Mouse (Mus musculus) heart, postnatal 0 days (tissue): ENCODE measurements around the gene Sftpa1. TPM values are rescaled to one million over a fixed set of nuclear protein-coding genes. Genes with fewer than 3 reads are reported as not detected.

ENCODE experiments used
- ATAC-seq: fragments of 200-750 bp; cut with Nextera tagmentation; 2 replicates; pipeline ENCODE4 v1.8.0; 2017; ENCODE audit warnings: low read depth, moderate number of reproducible peaks, moderate library complexity; ENCODE audit not compliant: insufficient read depth
- DNase-seq: peaks from one replicate; pipeline ENCODE4 v3.0.0-alpha.2; 2016; ENCODE audit warnings: low spot score
- H3K27ac ChIP-seq: fragments of 300-500 bp; sonication (generic); 2 replicates; pipeline ENCODE4 v1.5.1; 2014; ENCODE audit warnings: low read depth, mild to moderate bottlenecking
- H3K27me3 ChIP-seq: fragments of 300-500 bp; sonication (generic); 2 replicates; pipeline ENCODE4 v1.6.1; 2014; ENCODE audit warnings: low read length, mixed read lengths; ENCODE audit not compliant: control insufficient read depth, insufficient read depth
- H3K36me3 ChIP-seq: fragments of 300-500 bp; sonication (generic); replicated peaks from 2 replicates; pipeline ENCODE4 v1.6.1; 2014; ENCODE audit warnings: low read length, mixed read lengths; ENCODE audit not compliant: control insufficient read depth, insufficient read depth
- H3K4me1 ChIP-seq: fragments of 300-500 bp; sonication (generic); 2 replicates; pipeline ENCODE4 v1.6.1; 2014; ENCODE audit warnings: antibody characterized with exemption; ENCODE audit not compliant: control insufficient read depth, insufficient read depth
- H3K4me2 ChIP-seq: fragments of 300-500 bp; sonication (generic); 2 replicates; pipeline ENCODE4 v1.6.1; 2014; ENCODE audit warnings: low read depth, mild to moderate bottlenecking, low read length, moderate library complexity
- H3K4me3 ChIP-seq: fragments of 300-500 bp; sonication (generic); 2 replicates; pipeline ENCODE4 v1.5.1; 2014; ENCODE audit warnings: low read depth, low read length
- H3K9ac ChIP-seq: fragments of 300-500 bp; sonication (generic); replicated peaks from 2 replicates; pipeline ENCODE4 v1.6.1; 2014; ENCODE audit warnings: low read depth, low read length, mixed read lengths
- H3K9me3 ChIP-seq: fragments of 300-500 bp; sonication (generic); replicated peaks from 2 replicates; pipeline ENCODE4 v1.6.1; 2016; ENCODE audit warnings: low read length; ENCODE audit not compliant: control insufficient read depth
- CTCF ChIP-seq: IDR thresholded peaks from 2 replicates; pipeline ENCODE4 v1.5.1; 2016; ENCODE audit warnings: antibody characterized with exemption, control low read depth, low read depth
- EP300 ChIP-seq: IDR thresholded peaks from 2 replicates; pipeline ENCODE4 v1.6.1; 2016; ENCODE audit warnings: antibody characterized with exemption, low read depth
- WGBS: fragments of 180-500 bp; shearing (Covaris S2); extraction: QIAGEN DNeasy Blood & Tissue Kit; methylation state at CpG from one replicate; pipeline ENCODE4 v1.1.7; 2014; 5-methylcytosine and 5-hydroxymethylcytosine counted together
- polyA plus RNA-seq: library from polyadenylated mRNA; unstranded; fragments of >200 nt; fragmentation: Nextera tagmentation; extraction: Ambion mirVana; gene quantifications from 2 replicates; pipeline ENCODE4 v1.2.1, GENCODE M21; 2015
- total RNA-seq: library from RNA; depleted of rRNA; stranded (reverse); fragments of >200 nt; gene quantifications from 2 replicates; pipeline ENCODE4 v1.2.3, GENCODE M21; 2014; ENCODE audit warnings: low replicate concordance

Sftpa1 gene
- total and polyA plus RNA-seq, 2 experiments from 2014 or later: 0.69 to 1.5 TPM

DNA sequence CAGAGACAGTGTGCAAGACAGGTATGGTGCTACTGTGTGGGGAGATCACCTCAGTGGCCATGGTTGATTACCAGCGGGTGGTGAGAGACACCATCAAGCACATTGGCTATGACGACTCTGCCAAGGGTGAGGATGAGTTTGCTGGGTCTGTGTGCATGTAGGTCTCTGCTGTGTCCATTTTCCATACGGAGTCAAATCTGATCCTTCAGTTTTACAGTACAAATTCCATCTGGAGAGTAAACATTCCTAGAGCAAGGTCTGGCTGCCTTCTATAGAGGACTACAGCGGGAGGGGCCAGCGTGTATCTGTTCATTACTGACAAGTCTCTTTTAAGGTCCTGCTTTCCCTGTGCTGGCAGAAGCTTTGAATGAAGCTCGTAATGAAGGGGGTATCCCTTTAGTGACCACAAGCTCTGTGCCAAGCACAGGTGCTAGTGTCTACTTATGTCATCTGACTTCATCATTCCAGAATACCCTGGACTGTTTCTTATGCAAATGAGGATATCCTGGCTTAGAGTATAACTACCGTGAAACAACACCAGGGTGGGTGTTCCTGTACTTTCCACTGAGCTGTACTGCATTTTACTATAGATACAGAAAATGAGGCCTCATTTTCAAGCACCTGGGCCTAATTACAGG is 20.4 kb upstream of the Sftpa1 start:
- DNase-seq: no peak
- no peaks in the 10 kb centered on the region for H3K4me1 ChIP-seq
- no peak overlapping the region for H3K27ac ChIP-seq
- no peaks in the 10 kb centered on the region for H3K27me3 ChIP-seq
- TF ChIP-seq CTCF (no peak), EP300 (no peak)
- H3K36me3 ChIP-seq: no peaks in the 10 kb centered on the region
- no peak overlapping the region for H3K4me3 ChIP-seq
- no peaks in the 10 kb centered on the region for H3K9me3 ChIP-seq
- no peak overlapping the region for H3K9ac ChIP-seq
- H3K4me2 ChIP-seq: no peak overlapping the region
- WGBS: 77% methylated on average over 7 of the region's 7 CpGs
- ATAC-seq: no peak

GRCm38 (mm10) chr14:41112944-41113343 is 18.6 kb upstream of the Sftpa1 start:
- WGBS: 71% methylated on average over 4 of the region's 4 CpGs
- TF ChIP-seq CTCF (no peak), EP300 (no peak)
- Histone ChIP-seq H3K4me2 (no peak overlapping the region), H3K27ac (no peak overlapping the region), H3K4me3 (no peak overlapping the region), H3K9me3 (no peaks in the 10 kb centered on the region), H3K4me1 (0 out of 2 replicates have a peak, but pooled peaks cover 4% of the 10 kb centered on the region), H3K9ac (no peak overlapping the region), H3K36me3 (no peaks in the 10 kb centered on the region), H3K27me3 (no peaks in the 10 kb centered on the region)
- ATAC-seq (no peak), DNase-seq (no peak)

- H3K27me3 ChIP-seq: no peaks in the 10 kb centered on the region
- H3K4me2 ChIP-seq: no peak overlapping the region
- no peak overlapping the region for H3K4me3 ChIP-seq
- no peak overlapping the region for H3K27ac ChIP-seq
- DNase-seq (no peak), ATAC-seq (no peak)
- TF ChIP-seq CTCF (no peak), EP300 (no peak)
- 71% methylated on average over 3 of the region's 3 CpGs for WGBS
- no peak overlapping the region for H3K9ac ChIP-seq
- no peaks in the 10 kb centered on the region for H3K36me3 ChIP-seq
- no peaks in the 10 kb centered on the region for H3K9me3 ChIP-seq
- H3K4me1 ChIP-seq: 0 out of 2 replicates have a peak, but pooled peaks cover 6% of the 10 kb centered on the region
These were observed 15.3 kb upstream of the Sftpa1 start for GRCm38 (mm10) chr14:41116271-41116670.

- ATAC-seq (no peak), DNase-seq (no peak)
- Histone ChIP-seq H3K27ac (no peak overlapping the region), H3K36me3 (no peaks in the 10 kb centered on the region), H3K4me3 (no peak overlapping the region), H3K9me3 (no peaks in the 10 kb centered on the region), H3K4me2 (no peak overlapping the region), H3K4me1 (no peaks in the 10 kb centered on the region), H3K27me3 (no peaks in the 10 kb centered on the region), H3K9ac (no peak overlapping the region)
- TF ChIP-seq CTCF (no peak), EP300 (no peak)
- 80% methylated on average over 5 of the region's 5 CpGs for WGBS
These were observed 6.9 kb upstream of the Sftpa1 start for GRCm38 (mm10) chr14:41124683-41125082.

GRCm38 (mm10) chr14:41127997-41128396 is 3.6 kb upstream of the Sftpa1 start:
- H3K4me1 ChIP-seq: no peaks in the 10 kb centered on the region
- no peak for TF ChIP-seq EP300
- TF ChIP-seq CTCF: peak; percentile 72
- H3K27me3 ChIP-seq: no peaks in the 10 kb centered on the region
- 14% methylated on average over 4 of the region's 4 CpGs for WGBS
- DNase-seq (peak; percentile 10), ATAC-seq (no peak)
- H3K4me3 ChIP-seq: no peak overlapping the region
- no peak overlapping the region for H3K9ac ChIP-seq
- H3K9me3 ChIP-seq: no peaks in the 10 kb centered on the region
- no peak overlapping the region for H3K27ac ChIP-seq
- H3K4me2 ChIP-seq: no peak overlapping the region
- H3K36me3 ChIP-seq: no peaks in the 10 kb centered on the region

- no peak for ATAC-seq
- Histone ChIP-seq H3K4me3 (no peak overlapping the region), H3K27me3 (no peaks in the 10 kb centered on the region), H3K4me1 (no peaks in the 10 kb centered on the region), H3K9ac (no peak overlapping the region), H3K27ac (no peak overlapping the region), H3K9me3 (no peaks in the 10 kb centered on the region), H3K4me2 (no peak overlapping the region), H3K36me3 (no peaks in the 10 kb centered on the region)
- TF ChIP-seq EP300: no peak
- DNase-seq: no peak
These were observed 5.4 kb downstream of the Sftpa1 start for GRCm38 (mm10) chr14:41137006-41137405.
